Mouse (Mus musculus): ENCODE results near the gene Cxcl3. TPM values are rescaled to one million over a fixed set of nuclear protein-coding genes. Genes with fewer than 3 reads are reported as not detected.
"Not testable (repeated sequence)": the region's sequence is repeated elsewhere in the genome, so short reads cannot be mapped to it uniquely, and the experiment has no call there.

Gene Cxcl3
- polyA plus RNA-seq, 1 experiment from 2014 or later: 0.59 TPM

GRCm38 (mm10) chr5:90768218-90768617, 17.7 kb upstream of the Cxcl3 start, which contains the start of gene Ppbp:
Gene Ppbp (plus strand): TSS chr5:90768518.
- no peak within 1 kb of the TSS for H3K9ac ChIP-seq
- H3K9me3 ChIP-seq: no peaks in the 10 kb centered on the region
- no peak within 1 kb of the TSS for H3K27ac ChIP-seq
- H3K4me2 ChIP-seq (replicated peaks): no peak within 1 kb of the TSS
- ATAC-seq (ENCODE audit: insufficient number of reproducible peaks, insufficient read depth, low FRiP score, low TSS enrichment): no peak
- H3K36me3 ChIP-seq: no peaks in the 10 kb centered on the region
- H3K4me1 ChIP-seq: 0 out of 2 replicates have a peak, but pooled peaks cover 5% of the 10 kb centered on the region
- no peak within 1 kb of the TSS for H3K4me3 ChIP-seq
- 59% methylated on average over 3 of the region's 3 CpGs for WGBS
- H3K27me3 ChIP-seq: no peaks in the 10 kb centered on the region

GRCm38 (mm10) chr5:90771369-90771768, 14.5 kb upstream of the Cxcl3 start:
- Histone ChIP-seq H3K4me1 (no peaks in the 10 kb centered on the region), H3K27me3 (no peaks in the 10 kb centered on the region), H3K4me3 (no peak overlapping the region), H3K4me2 (replicated peaks) (no peak overlapping the region), H3K27ac (no peak overlapping the region), H3K9ac (no peak overlapping the region), H3K9me3 (no peaks in the 10 kb centered on the region), H3K36me3 (no peaks in the 10 kb centered on the region)
- WGBS: 71% methylated on average over 3 of the region's 3 CpGs
- no peak for ATAC-seq (ENCODE audit: insufficient number of reproducible peaks, insufficient read depth, low FRiP score, low TSS enrichment)

- no peak within 1 kb of the TSS for H3K4me3 ChIP-seq
- no peak for ATAC-seq (ENCODE audit: insufficient number of reproducible peaks, insufficient read depth, low FRiP score, low TSS enrichment)
- H3K36me3 ChIP-seq: no peaks in the 10 kb centered on the region
- no peak within 1 kb of the TSS for H3K4me2 ChIP-seq (replicated peaks)
- no peak within 1 kb of the TSS for H3K27ac ChIP-seq
- no peak within 1 kb of the TSS for H3K9ac ChIP-seq
- 89% methylated on average over 16 of the region's 16 CpGs for WGBS
- no peaks in the 10 kb centered on the region for H3K9me3 ChIP-seq
- H3K4me1 ChIP-seq: no peaks in the 10 kb centered on the region
- H3K27me3 ChIP-seq: no peaks in the 10 kb centered on the region
These were observed 13.8 kb upstream of the Cxcl3 start, which contains the start of gene Pf4 for GRCm38 (mm10) chr5:90771880-90772653. Gene Pf4 (plus strand): TSS chr5:90772435.

GRCm38 (mm10) chr5:90775562-90775961, 10.3 kb upstream of the Cxcl3 start:
- WGBS: 88% methylated on average over 5 of the region's 5 CpGs
- Histone ChIP-seq H3K36me3 (no peaks in the 10 kb centered on the region), H3K9me3 (no peaks in the 10 kb centered on the region), H3K4me2 (replicated peaks) (no peak overlapping the region), H3K4me1 (no peaks in the 10 kb centered on the region), H3K27me3 (no peaks in the 10 kb centered on the region), H3K9ac (no peak overlapping the region), H3K4me3 (no peak overlapping the region), H3K27ac (no peak overlapping the region)
- ATAC-seq (ENCODE audit: insufficient number of reproducible peaks, insufficient read depth, low FRiP score, low TSS enrichment): no peak

- no peak overlapping the region for H3K4me3 ChIP-seq
- no peaks in the 10 kb centered on the region for H3K36me3 ChIP-seq
- no peaks in the 10 kb centered on the region for H3K27me3 ChIP-seq
- no peak overlapping the region for H3K4me2 ChIP-seq (replicated peaks)
- no peaks in the 10 kb centered on the region for H3K9me3 ChIP-seq
- no peaks in the 10 kb centered on the region for H3K4me1 ChIP-seq
- no peak overlapping the region for H3K9ac ChIP-seq
- ATAC-seq (ENCODE audit: insufficient number of reproducible peaks, insufficient read depth, low FRiP score, low TSS enrichment): no peak
- 76% methylated on average over 10 of the region's 10 CpGs for WGBS
- no peak overlapping the region for H3K27ac ChIP-seq
These were observed 8.3 kb upstream of the Cxcl3 start for GRCm38 (mm10) chr5:90777621-90778020.

- H3K27me3 ChIP-seq: no peaks in the 10 kb centered on the region
- H3K4me2 ChIP-seq (replicated peaks): no peak overlapping the region
- no peaks in the 10 kb centered on the region for H3K9me3 ChIP-seq
- WGBS: 86% methylated on average over 6 of the region's 6 CpGs
- ATAC-seq (ENCODE audit: insufficient number of reproducible peaks, insufficient read depth, low FRiP score, low TSS enrichment): no peak
- H3K9ac ChIP-seq: no peak overlapping the region
- no peak overlapping the region for H3K27ac ChIP-seq
- no peaks in the 10 kb centered on the region for H3K4me1 ChIP-seq
- H3K36me3 ChIP-seq: no peaks in the 10 kb centered on the region
- H3K4me3 ChIP-seq: no peak overlapping the region
These were observed 7.0 kb upstream of the Cxcl3 start for GRCm38 (mm10) chr5:90778856-90779255.

GRCm38 (mm10) chr5:90783697-90784096, 2.2 kb upstream of the Cxcl3 start:
- H3K9me3 ChIP-seq: no peaks in the 10 kb centered on the region
- no peak for ATAC-seq (ENCODE audit: insufficient number of reproducible peaks, insufficient read depth, low FRiP score, low TSS enrichment)
- H3K4me2 ChIP-seq (replicated peaks): no peak overlapping the region
- H3K4me1 ChIP-seq: no peaks in the 10 kb centered on the region
- H3K27me3 ChIP-seq: no peaks in the 10 kb centered on the region
- whole genome bisulfite sequencing: 75% methylated on average over 3 of the region's 3 CpGs
- no peak overlapping the region for H3K9ac ChIP-seq
- no peaks in the 10 kb centered on the region for H3K36me3 ChIP-seq
- no peak overlapping the region for H3K27ac ChIP-seq
- no peak overlapping the region for H3K4me3 ChIP-seq

GRCm38 (mm10) chr5:90788114-90788513, 2.2 kb downstream of the Cxcl3 start:
- WGBS: 71% methylated on average over 4 of the region's 4 CpGs
- Histone ChIP-seq H3K4me1 (no peaks in the 10 kb centered on the region), H3K27ac (no peak overlapping the region), H3K27me3 (no peaks in the 10 kb centered on the region), H3K9me3 (no peaks in the 10 kb centered on the region), H3K9ac (no peak overlapping the region), H3K4me2 (replicated peaks) (no peak overlapping the region), H3K4me3 (no peak overlapping the region), H3K36me3 (no peaks in the 10 kb centered on the region)
- no peak for ATAC-seq (ENCODE audit: insufficient number of reproducible peaks, insufficient read depth, low FRiP score, low TSS enrichment)

- no peak overlapping the region for H3K27ac ChIP-seq
- no peaks in the 10 kb centered on the region for H3K27me3 ChIP-seq
- H3K9me3 ChIP-seq: no peaks in the 10 kb centered on the region
- H3K4me3 ChIP-seq: no peak overlapping the region
- no peak overlapping the region for H3K4me2 ChIP-seq (replicated peaks)
- no peak for ATAC-seq (ENCODE audit: insufficient number of reproducible peaks, insufficient read depth, low FRiP score, low TSS enrichment)
- no peaks in the 10 kb centered on the region for H3K4me1 ChIP-seq
- no peaks in the 10 kb centered on the region for H3K36me3 ChIP-seq
- no peak overlapping the region for H3K9ac ChIP-seq
- 84% methylated on average over 11 of the region's 11 CpGs for WGBS
These were observed 3.6 kb downstream of the Cxcl3 start for GRCm38 (mm10) chr5:90789306-90790073.

- H3K27ac ChIP-seq: no peak overlapping the region
- H3K9me3 ChIP-seq: no peaks in the 10 kb centered on the region
- no peak overlapping the region for H3K4me2 ChIP-seq (replicated peaks)
- no peak for ATAC-seq (ENCODE audit: insufficient number of reproducible peaks, insufficient read depth, low FRiP score, low TSS enrichment)
- H3K4me1 ChIP-seq: no peaks in the 10 kb centered on the region
- no peaks in the 10 kb centered on the region for H3K27me3 ChIP-seq
- no peak overlapping the region for H3K4me3 ChIP-seq
- H3K36me3 ChIP-seq: no peaks in the 10 kb centered on the region
- H3K9ac ChIP-seq: no peak overlapping the region
- 60% methylated on average over 8 of the region's 8 CpGs for WGBS
These were observed 4.2 kb downstream of the Cxcl3 start for GRCm38 (mm10) chr5:90790074-90790502.

- H3K36me3 ChIP-seq: no peaks in the 10 kb centered on the region
- WGBS: 63% methylated on average over 5 of the region's 5 CpGs
These were observed 8.3 kb downstream of the Cxcl3 start, which contains the start of gene Cxcl15 for GRCm38 (mm10) chr5:90794195-90794625. Gene Cxcl15 (plus strand): TSS chr5:90794534.

GRCm38 (mm10) chr5:90795392-90795791, 9.5 kb downstream of the Cxcl3 start:
- not testable (repeated sequence) for H3K4me1 ChIP-seq

More at GRCm38 (mm10) chr5:90794195-90794625, 8.3 kb downstream of the Cxcl3 start, which contains the start of gene Cxcl15:
- ATAC-seq (ENCODE audit: insufficient number of reproducible peaks, insufficient read depth, low FRiP score, low TSS enrichment): no peak
- H3K4me2 ChIP-seq (replicated peaks): no peak within 1 kb of the TSS
- no peak within 1 kb of the TSS for H3K9ac ChIP-seq
- H3K27me3 ChIP-seq: no peaks in the 10 kb centered on the region
- 0 out of 2 replicates have a peak within 1 kb of the TSS, but pooled peaks have one; percentile 17 for H3K27ac ChIP-seq
- no peaks in the 10 kb centered on the region for H3K4me1 ChIP-seq
- no peaks in the 10 kb centered on the region for H3K9me3 ChIP-seq
- H3K4me3 ChIP-seq: no peak within 1 kb of the TSS

More at GRCm38 (mm10) chr5:90795392-90795791, 9.5 kb downstream of the Cxcl3 start:
- not testable (repeated sequence) for H3K4me3 ChIP-seq; H3K27me3 ChIP-seq; H3K9ac ChIP-seq; H3K27ac ChIP-seq; H3K9me3 ChIP-seq; H3K36me3 ChIP-seq; H3K4me2 ChIP-seq (replicated peaks); ATAC-seq (ENCODE audit: insufficient number of reproducible peaks, insufficient read depth, low FRiP score, low TSS enrichment)
- WGBS: 92% methylated on average over 2 of the region's 2 CpGs

Data from embryonic facial prominence, embryonic 12.5 days (tissue).